In the genomic region with DNA sequence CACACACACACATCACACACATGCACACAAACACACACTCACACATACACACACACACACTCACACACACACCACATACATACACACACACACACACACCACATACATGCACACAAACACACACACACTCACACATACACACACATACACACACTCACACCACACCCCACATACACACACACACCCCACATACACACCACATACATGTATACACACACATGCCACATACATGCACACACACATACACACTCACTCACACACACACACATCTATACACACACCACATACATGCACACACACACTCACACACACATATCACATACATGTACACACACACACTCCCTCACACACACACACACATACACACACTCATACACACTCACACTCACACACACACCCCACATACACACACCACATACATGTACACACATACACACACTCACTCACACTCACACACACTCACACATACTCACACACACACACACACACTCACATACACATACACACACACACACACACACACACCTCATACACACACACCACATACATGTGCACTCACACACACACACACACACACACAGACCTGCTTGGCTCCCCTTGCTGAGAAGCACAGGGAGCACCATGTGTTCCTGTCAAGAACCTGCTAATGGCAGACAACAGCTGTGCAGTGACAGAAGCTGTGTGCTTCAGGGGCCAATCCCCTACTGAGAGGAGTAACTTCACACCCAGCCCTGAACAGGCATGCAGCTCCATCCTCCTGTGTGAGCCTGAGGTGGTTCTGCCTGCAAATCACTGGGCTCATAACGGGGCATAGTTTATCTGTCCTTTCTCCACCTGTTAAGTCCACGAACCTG, we compare ENCODE assay signal across 12 mouse cellular contexts.
DNase-seq lines count a peak whose midpoint lies in the region; ATAC-seq and TF ChIP-seq lines count a peak whose summit lies in the region.
"Had no signal": no experiment of that assay in that cellular context is flagged by ENCODE, and none has a peak within 500 bp of the region (broad histone marks: within the 10 kb centered on the region; RNA-seq: fewer than 3 reads in every experiment).

No protein-coding gene starts in this region.

- no peak for TF ChIP-seq CTCF in C2C12 (IDR thresholded peaks at IDR 0.05; ENCODE audit: control insufficient read depth, insufficient read depth, insufficient read length)

- no peaks in the 10 kb centered on the region for H3K36me3 ChIP-seq in C2C12 (ENCODE audit: control insufficient read depth, insufficient read depth)
- no peaks in the 10 kb centered on the region for H3K36me3 ChIP-seq in forebrain, embryonic 12.5 days (replicated peaks)
- no peaks in the 10 kb centered on the region for H3K36me3 ChIP-seq in limb, embryonic 13.5 days
- H3K36me3 ChIP-seq in kidney, embryonic 16.5 days (ENCODE audit: insufficient read depth, low read length) = no peaks in the 10 kb centered on the region

- no peaks in the 10 kb centered on the region for H3K9me3 ChIP-seq in forebrain, embryonic 12.5 days
- no peaks in the 10 kb centered on the region for H3K9me3 ChIP-seq in limb, embryonic 13.5 days
- H3K9me3 ChIP-seq in kidney, embryonic 16.5 days (ENCODE audit: low read length) = no peaks in the 10 kb centered on the region

- no peak overlapping the region for H3K9ac ChIP-seq in forebrain, embryonic 12.5 days
- H3K9ac ChIP-seq in limb, embryonic 13.5 days = no peak overlapping the region
- no peak overlapping the region for H3K9ac ChIP-seq in kidney, embryonic 16.5 days (replicated peaks; ENCODE audit: low read length)

- H3K4me3 ChIP-seq in C2C12 (ENCODE audit: insufficient read depth, poor library complexity, severe bottlenecking) = no peak overlapping the region
- H3K4me3 ChIP-seq in forebrain, embryonic 12.5 days (replicated peaks) = no peak overlapping the region
- no peak overlapping the region for H3K4me3 ChIP-seq in limb, embryonic 13.5 days
- H3K4me3 ChIP-seq in kidney, embryonic 16.5 days (ENCODE audit: low read length) = no peak overlapping the region
- H3K4me3 ChIP-seq: erythroblast, embryonic 14.5 days had no signal

- DNase-seq in cerebellum, adult 9-11 months = peak; percentile 28
- no peak for DNase-seq in cerebellum, adult 8-10 months
- DNase-seq in adrenal gland, adult 2 months = no peak
- no peak for DNase-seq in adrenal gland, postnatal 25 days
- DNase-seq: kidney, adult 2 months; lung, postnatal 14 days had no signal

- H3K79me3 ChIP-seq in C2C12 (ENCODE audit: low read depth) = no peaks in the 10 kb centered on the region

- 84% methylated on average over 2 of the region's 2 CpGs for WGBS in forebrain, embryonic 12.5 days
- 35% methylated on average over 2 of the region's 2 CpGs for WGBS in limb, embryonic 13.5 days
- 50% methylated on average over 2 of the region's 2 CpGs for WGBS in kidney, embryonic 16.5 days

- no peaks in the 10 kb centered on the region for H3K27me3 ChIP-seq in C2C12 (ENCODE audit: control insufficient read depth, insufficient read depth, insufficient read length)
- H3K27me3 ChIP-seq in forebrain, embryonic 12.5 days = no peaks in the 10 kb centered on the region
- H3K27me3 ChIP-seq in limb, embryonic 13.5 days = no peaks in the 10 kb centered on the region
- no peaks in the 10 kb centered on the region for H3K27me3 ChIP-seq in kidney, embryonic 16.5 days (ENCODE audit: insufficient read depth, low read length)

- no peak overlapping the region for H3K27ac ChIP-seq in forebrain, embryonic 12.5 days
- no peak overlapping the region for H3K27ac ChIP-seq in limb, embryonic 13.5 days
- no peak overlapping the region for H3K27ac ChIP-seq in kidney, embryonic 16.5 days (ENCODE audit: low read length)

- no peaks in the 10 kb centered on the region for H3K79me2 ChIP-seq in C2C12 (ENCODE audit: control insufficient read depth, insufficient read depth)

- H3K4me1 ChIP-seq in forebrain, embryonic 12.5 days = no peaks in the 10 kb centered on the region
- H3K4me1 ChIP-seq in limb, embryonic 13.5 days = no peaks in the 10 kb centered on the region
- H3K4me1 ChIP-seq in kidney, embryonic 16.5 days (ENCODE audit: insufficient read depth, low read length) = no peaks in the 10 kb centered on the region

- no peak overlapping the region for H3ac ChIP-seq in C2C12 (ENCODE audit: control insufficient read depth, insufficient read length, low read depth)

- peak; percentile 65; the same call in 1 of the 2 replicates for ATAC-seq in forebrain, embryonic 12.5 days (ENCODE audit: low FRiP score)
- ATAC-seq in limb, embryonic 13.5 days (ENCODE audit: low FRiP score, low read depth) = peak; percentile 88
- no peak for ATAC-seq in kidney, embryonic 16.5 days (ENCODE audit: low FRiP score, low TSS enrichment)
- ATAC-seq: Patski had no signal

- H3K4me2 ChIP-seq in forebrain, embryonic 12.5 days = no peak overlapping the region
- no peak overlapping the region for H3K4me2 ChIP-seq in limb, embryonic 13.5 days (replicated peaks)
- H3K4me2 ChIP-seq in kidney, embryonic 16.5 days (replicated peaks; ENCODE audit: low read depth, low read length) = no peak overlapping the region

TF ChIP-seq in C2C12, 6 proteins besides CTCF, POLR2A, EP300 and RAD21:
- TF ChIP-seq CEBPB (IDR thresholded peaks at IDR 0.05; ENCODE audit: low read depth) = no peak
- no peak for TF ChIP-seq USF1 (IDR thresholded peaks at IDR 0.05; ENCODE audit: low read depth)
- TF ChIP-seq MYOG (IDR thresholded peaks at IDR 0.05; ENCODE audit: control insufficient read depth, extremely low read depth, insufficient read length) = no peak
- TF ChIP-seq MAX (IDR thresholded peaks at IDR 0.05) = no peak
- peak; percentile 27 for TF ChIP-seq MYOD1 (IDR thresholded peaks at IDR 0.05; ENCODE audit: control insufficient read depth, insufficient read length, low read depth)
TF ChIP-seq in C2C12: peak in this region for 1.
